ENCODE assay signal across 13 mouse cellular contexts in the genomic region with DNA sequence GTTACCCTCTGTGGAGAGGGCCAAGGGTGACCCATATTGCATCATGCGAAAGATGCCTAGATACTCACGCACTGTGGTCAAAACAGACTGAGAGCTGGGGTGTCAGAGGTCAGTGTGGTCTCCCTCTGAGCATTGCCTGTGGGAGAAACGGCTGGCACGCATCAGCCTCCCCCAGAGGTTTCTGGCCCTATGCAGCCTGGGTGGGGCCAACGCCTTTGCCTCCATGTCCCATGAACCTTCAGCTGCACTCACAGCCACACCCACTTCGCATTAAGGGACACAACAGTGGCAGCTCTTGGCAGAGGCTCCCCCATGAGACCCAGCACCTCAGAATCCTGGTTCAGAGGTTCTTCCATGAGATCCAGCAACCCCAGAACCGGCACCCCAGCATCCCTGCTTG.
DNase-seq lines count a peak whose midpoint lies in the region; ATAC-seq and TF ChIP-seq lines count a peak whose summit lies in the region.
"Had no signal": no experiment of that assay in that cellular context is flagged by ENCODE, and none has a peak within 500 bp of the region (broad histone marks: within the 10 kb centered on the region; RNA-seq: fewer than 3 reads in every experiment).

No protein-coding gene starts in this region.

- no peak for ATAC-seq in lung, embryonic 14.5 days (ENCODE audit: insufficient read depth)
- peak; percentile 10; the same call in 1 of the 2 replicates for ATAC-seq in forebrain, embryonic 14.5 days
- ATAC-seq in hindbrain, embryonic 16.5 days, result no peak
- ATAC-seq in neural tube, embryonic 14.5 days (ENCODE audit: low read depth), result no peak
- ATAC-seq in liver, embryonic 12.5 days, result no peak
- ATAC-seq: activated CD4-positive, CD25-positive, alpha-beta regulatory T cell, adult 4 months had no signal

- no peak overlapping the region for H3K9ac ChIP-seq in lung, embryonic 14.5 days
- no peak overlapping the region for H3K9ac ChIP-seq in forebrain, embryonic 14.5 days (ENCODE audit: low read length)
- no peak overlapping the region for H3K9ac ChIP-seq in hindbrain, embryonic 16.5 days (ENCODE audit: low read depth, low read length)
- 0 out of 2 replicates have a peak overlapping the region, but pooled peaks have one; percentile 11 for H3K9ac ChIP-seq in neural tube, embryonic 14.5 days (replicated peaks; ENCODE audit: low read depth, low read length)
- H3K9ac ChIP-seq in liver, embryonic 12.5 days, result no peak overlapping the region

- H3K27me3 ChIP-seq in lung, embryonic 14.5 days (ENCODE audit: insufficient read depth, low read length), result no peaks in the 10 kb centered on the region
- H3K27me3 ChIP-seq in forebrain, embryonic 14.5 days (replicated peaks; ENCODE audit: control insufficient read depth, insufficient read depth, low read length), result no peaks in the 10 kb centered on the region
- no peaks in the 10 kb centered on the region; the same call in 1 of the 2 replicates for H3K27me3 ChIP-seq in hindbrain, embryonic 16.5 days (replicated peaks; ENCODE audit: control insufficient read depth, insufficient read depth, low read length)
- H3K27me3 ChIP-seq in neural tube, embryonic 14.5 days (ENCODE audit: control insufficient read depth, insufficient read depth, low read length), result no peaks in the 10 kb centered on the region
- H3K27me3 ChIP-seq in liver, embryonic 12.5 days (replicated peaks), result peaks cover 44% of the 10 kb centered on the region

- no peak overlapping the region for H3K4me2 ChIP-seq in lung, embryonic 14.5 days
- H3K4me2 ChIP-seq in forebrain, embryonic 14.5 days (ENCODE audit: low read length), result no peak overlapping the region
- H3K4me2 ChIP-seq in hindbrain, embryonic 16.5 days (ENCODE audit: low read length), result no peak overlapping the region
- no peak overlapping the region for H3K4me2 ChIP-seq in neural tube, embryonic 14.5 days (ENCODE audit: low read depth, low read length)
- H3K4me2 ChIP-seq in liver, embryonic 12.5 days, result no peak overlapping the region

- 63% methylated on average over 7 of the region's 7 CpGs for WGBS in lung, embryonic 14.5 days
- 81% methylated on average over 7 of the region's 7 CpGs for WGBS in lung, adult 2 months
- 88% methylated on average over 7 of the region's 7 CpGs for WGBS in forebrain, embryonic 14.5 days
- 83% methylated on average over 7 of the region's 7 CpGs for whole genome bisulfite sequencing in hindbrain, embryonic 16.5 days
- WGBS in neural tube, embryonic 14.5 days, result 70% methylated on average over 7 of the region's 7 CpGs
- 65% methylated on average over 7 of the region's 7 CpGs for WGBS in liver, embryonic 12.5 days (ENCODE audit: insufficient replicate concordance)

- peaks cover 21% of the 10 kb centered on the region for H3K4me1 ChIP-seq in lung, embryonic 14.5 days (ENCODE audit: insufficient read depth)
- no peaks in the 10 kb centered on the region for H3K4me1 ChIP-seq in lung, adult 2 months (ENCODE audit: control insufficient read depth, insufficient read depth, low read length)
- H3K4me1 ChIP-seq in forebrain, embryonic 14.5 days (ENCODE audit: control insufficient read depth, insufficient read depth, low read length), result peaks cover 10% of the 10 kb centered on the region
- H3K4me1 ChIP-seq in hindbrain, embryonic 16.5 days (ENCODE audit: control insufficient read depth, insufficient read depth, low read depth, low read length), result peaks cover 25% of the 10 kb centered on the region
- peaks cover 26% of the 10 kb centered on the region for H3K4me1 ChIP-seq in neural tube, embryonic 14.5 days (ENCODE audit: control insufficient read depth, insufficient read depth, low read length)
- H3K4me1 ChIP-seq in liver, embryonic 12.5 days, result peaks cover 18% of the 10 kb centered on the region; the same call in 1 of the 2 replicates

- H3K4me3 ChIP-seq in lung, embryonic 14.5 days (ENCODE audit: low read depth, low read length), result no peak overlapping the region
- no peak overlapping the region for H3K4me3 ChIP-seq in lung, adult 2 months (replicated peaks; ENCODE audit: extremely low read depth, low read depth, low read length)
- H3K4me3 ChIP-seq in forebrain, embryonic 14.5 days (ENCODE audit: low read depth, low read length), result no peak overlapping the region
- H3K4me3 ChIP-seq in hindbrain, embryonic 16.5 days (ENCODE audit: low read length), result no peak overlapping the region
- H3K4me3 ChIP-seq in neural tube, embryonic 14.5 days (ENCODE audit: low read depth, low read length), result no peak overlapping the region
- H3K4me3 ChIP-seq in liver, embryonic 12.5 days, result no peak overlapping the region
- H3K4me3 ChIP-seq: erythroblast, embryonic 14.5 days; gastrocnemius, adult 2 months had no signal

- DNase-seq in lung, embryonic 14.5 days, result peak; percentile 40
- no peak for DNase-seq in lung, adult 2 months
- no peak for DNase-seq in forebrain, embryonic 14.5 days (ENCODE audit: low spot score)
- DNase-seq in right cerebral cortex, postnatal 4 days, result no peak
- DNase-seq: cerebellum, adult 18-20 months; gastrocnemius, adult 2 months; heart, postnatal 36 days; kidney, adult 11 months had no signal

- no peak for TF ChIP-seq POLR2A in lung, adult 2 months (IDR thresholded peaks at IDR 0.05; ENCODE audit: borderline replicate concordance, extremely low read depth, low read depth, low read length)

- no peak for TF ChIP-seq CTCF in lung, embryonic 14.5 days (IDR thresholded peaks at IDR 0.05; ENCODE audit: low read depth)
- TF ChIP-seq CTCF in lung, adult 2 months (IDR thresholded peaks at IDR 0.05; ENCODE audit: insufficient read depth, low read length), result no peak

- H3K36me3 ChIP-seq in lung, embryonic 14.5 days (ENCODE audit: insufficient read depth), result no peaks in the 10 kb centered on the region
- no peaks in the 10 kb centered on the region for H3K36me3 ChIP-seq in forebrain, embryonic 14.5 days (ENCODE audit: control insufficient read depth, insufficient read depth, low read length)
- no peaks in the 10 kb centered on the region for H3K36me3 ChIP-seq in hindbrain, embryonic 16.5 days (ENCODE audit: control insufficient read depth, insufficient read depth, low read length)
- no peaks in the 10 kb centered on the region for H3K36me3 ChIP-seq in neural tube, embryonic 14.5 days (ENCODE audit: control insufficient read depth, insufficient read depth, low read length)
- H3K36me3 ChIP-seq in liver, embryonic 12.5 days, result no peaks in the 10 kb centered on the region

- H3K9me3 ChIP-seq in lung, embryonic 14.5 days (ENCODE audit: low read depth, low read length), result no peaks in the 10 kb centered on the region
- no peaks in the 10 kb centered on the region for H3K9me3 ChIP-seq in forebrain, embryonic 14.5 days (replicated peaks; ENCODE audit: control insufficient read depth, low read length)
- no peaks in the 10 kb centered on the region for H3K9me3 ChIP-seq in hindbrain, embryonic 16.5 days (ENCODE audit: control insufficient read depth, low read length)
- H3K9me3 ChIP-seq in neural tube, embryonic 14.5 days (ENCODE audit: control insufficient read depth, low read length), result no peaks in the 10 kb centered on the region
- no peaks in the 10 kb centered on the region for H3K9me3 ChIP-seq in liver, embryonic 12.5 days (replicated peaks)

- no peak overlapping the region for H3K27ac ChIP-seq in lung, embryonic 14.5 days (ENCODE audit: low read depth)
- H3K27ac ChIP-seq in forebrain, embryonic 14.5 days (ENCODE audit: low read depth, low read length), result peak overlapping the region; percentile 58; the same call in 1 of the 2 replicates
- peak overlapping the region; percentile 70 for H3K27ac ChIP-seq in hindbrain, embryonic 16.5 days (ENCODE audit: low read depth, low read length)
- no peak overlapping the region for H3K27ac ChIP-seq in neural tube, embryonic 14.5 days (ENCODE audit: low read depth, low read length)
- H3K27ac ChIP-seq in liver, embryonic 12.5 days, result no peak overlapping the region
- H3K27ac ChIP-seq: gastrocnemius, adult 2 months had no signal

Comparison
In these comparisons a context has a peak if more than half of its experiments do, and no peak if none do; other contexts are left out.
1. H3K27ac ChIP-seq: peak in forebrain, embryonic 14.5 days (single experiment) and hindbrain, embryonic 16.5 days (single experiment); none in lung, embryonic 14.5 days (single experiment), neural tube, embryonic 14.5 days (single experiment) and liver, embryonic 12.5 days (single experiment).